Mouse (Mus musculus): ENCODE measurements at regions not wholly inside any gene's neighbourhood (a gene's known extent, or its start where the extent isn't known, plus 50 kb on each side); places are given as distances from the start of the nearest gene placed in this dataset.

DNA sequence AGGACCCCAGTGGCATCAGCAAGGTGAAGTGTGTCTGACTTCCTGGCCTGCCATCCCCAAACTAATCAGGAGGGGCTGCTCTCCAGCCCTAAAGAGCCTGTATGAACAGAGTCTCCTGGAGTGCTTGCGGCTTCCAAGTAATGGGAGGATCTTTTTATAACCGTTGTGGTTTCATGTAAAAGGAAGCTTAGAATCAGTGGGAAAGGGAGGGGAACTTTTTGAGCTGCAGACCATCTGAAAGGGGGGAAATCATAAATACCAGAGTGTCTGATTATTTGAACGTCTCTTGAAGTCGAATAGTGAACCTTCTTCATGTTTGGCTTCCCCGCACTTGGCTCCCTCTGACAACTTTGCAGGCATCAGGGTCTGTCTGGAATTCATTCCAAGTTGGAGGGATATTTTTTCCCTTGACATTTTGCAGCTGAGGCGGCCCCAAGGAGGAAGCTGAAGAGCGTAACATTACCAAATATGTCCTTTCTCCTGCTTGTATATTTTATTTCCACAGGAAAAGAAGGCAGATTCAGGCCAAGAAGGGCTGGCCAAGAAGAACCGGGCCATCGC, 147.2 kb upstream of the Ccn2 start:
- no peaks in the 10 kb centered on the region for H3K4me1 ChIP-seq (replicated peaks)
- H3K36me3 ChIP-seq, result no peaks in the 10 kb centered on the region
- no peak for DNase-seq (ENCODE audit: low spot score)
- H3K9me3 ChIP-seq, result peaks cover 7% of the 10 kb centered on the region; the same call in 1 of the 2 replicates
- H3K27me3 ChIP-seq (ENCODE audit: insufficient read depth, poor library complexity, severe bottlenecking), result no peaks in the 10 kb centered on the region
- 87% methylated on average over 9 of the region's 9 CpGs for WGBS
- no peak overlapping the region for H3K4me3 ChIP-seq
- H3K27ac ChIP-seq, result no peak overlapping the region

DNA sequence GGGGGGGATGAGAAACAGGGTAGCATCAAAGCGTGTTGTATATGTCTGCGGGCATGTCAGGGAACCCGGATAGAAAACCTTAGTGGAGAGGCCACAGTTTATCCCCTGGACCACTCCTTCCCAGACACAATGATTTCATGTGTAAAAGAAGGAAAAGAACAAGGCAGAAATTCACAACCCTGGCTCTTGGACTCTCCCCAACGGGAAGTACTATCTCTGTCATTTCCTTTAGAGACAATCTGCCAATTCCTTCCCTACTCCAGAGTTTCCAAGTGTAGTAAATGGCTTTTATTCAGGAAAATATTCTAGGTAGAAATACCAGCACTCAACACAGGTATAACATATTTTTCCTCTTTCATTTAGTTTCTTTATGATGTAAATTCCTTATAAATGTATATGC, 141.7 kb upstream of the Ccn2 start:
- no peaks in the 10 kb centered on the region for H3K36me3 ChIP-seq
- H3K9me3 ChIP-seq, result peaks cover 7% of the 10 kb centered on the region; the same call in 1 of the 2 replicates
- no peaks in the 10 kb centered on the region for H3K4me1 ChIP-seq (replicated peaks)
- 89% methylated on average over 4 of the region's 4 CpGs for WGBS
- no peak overlapping the region for H3K4me3 ChIP-seq
- no peak for DNase-seq (ENCODE audit: low spot score)
- no peak overlapping the region for H3K27ac ChIP-seq
- no peaks in the 10 kb centered on the region for H3K27me3 ChIP-seq (ENCODE audit: insufficient read depth, poor library complexity, severe bottlenecking)

DNA sequence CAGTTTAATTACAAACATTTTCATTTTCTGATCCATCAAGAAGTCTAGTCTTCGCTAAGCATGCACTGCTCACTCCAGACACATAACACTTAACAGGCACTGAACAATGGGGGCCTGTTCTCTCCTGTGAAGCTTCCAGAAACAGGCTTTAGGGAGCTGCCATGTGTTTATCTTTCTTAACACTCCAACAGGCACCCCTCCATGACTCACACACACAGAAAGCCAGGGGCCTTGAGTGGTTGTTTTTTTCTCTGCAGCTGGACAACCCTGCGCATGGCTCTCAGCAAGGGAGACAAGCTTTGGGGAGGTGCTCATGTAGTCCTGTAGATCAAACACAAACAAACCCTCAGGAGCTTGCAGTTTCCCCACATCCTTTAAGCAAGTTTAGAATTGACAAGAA, 136.6 kb upstream of the Ccn2 start:
- Histone ChIP-seq H3K36me3 (no peaks in the 10 kb centered on the region), H3K4me3 (no peak overlapping the region), H3K27ac (no peak overlapping the region), H3K27me3 (ENCODE audit: insufficient read depth, poor library complexity, severe bottlenecking) (no peaks in the 10 kb centered on the region), H3K4me1 (replicated peaks) (peaks cover 5% of the 10 kb centered on the region; the same call in 1 of the 2 replicates), H3K9me3 (no peaks in the 10 kb centered on the region)
- WGBS, result 70% methylated on average over 2 of the region's 2 CpGs
- DNase-seq (ENCODE audit: low spot score), result no peak

DNA sequence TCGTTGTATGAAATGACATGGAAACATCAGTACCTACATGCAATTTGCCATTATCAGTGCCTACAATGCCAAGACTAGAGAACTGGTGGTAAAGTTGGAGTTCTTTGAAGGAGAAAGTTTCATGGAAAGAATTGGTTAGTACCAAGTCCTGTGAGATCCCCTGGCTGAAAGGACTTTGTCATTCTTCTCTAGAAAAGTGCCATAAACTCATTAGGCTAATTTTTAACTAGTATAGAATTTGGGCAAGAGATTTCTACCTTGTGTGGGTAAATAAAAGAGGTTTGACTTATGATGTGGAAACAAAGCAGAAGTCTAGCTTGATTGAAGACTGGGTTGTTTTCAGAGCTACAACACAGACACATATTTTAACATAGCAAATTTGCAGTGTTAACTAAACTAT, 131.4 kb upstream of the Ccn2 start:
- WGBS, result 96% methylated on average over 1 of the region's 1 CpGs
- H3K9me3 ChIP-seq, result no peaks in the 10 kb centered on the region
- H3K27me3 ChIP-seq (ENCODE audit: insufficient read depth, poor library complexity, severe bottlenecking), result no peaks in the 10 kb centered on the region
- H3K36me3 ChIP-seq, result no peaks in the 10 kb centered on the region
- H3K27ac ChIP-seq, result no peak overlapping the region
- H3K4me1 ChIP-seq (replicated peaks), result peaks cover 5% of the 10 kb centered on the region; the same call in 1 of the 2 replicates
- H3K4me3 ChIP-seq, result no peak overlapping the region
- DNase-seq (ENCODE audit: low spot score), result no peak

DNA sequence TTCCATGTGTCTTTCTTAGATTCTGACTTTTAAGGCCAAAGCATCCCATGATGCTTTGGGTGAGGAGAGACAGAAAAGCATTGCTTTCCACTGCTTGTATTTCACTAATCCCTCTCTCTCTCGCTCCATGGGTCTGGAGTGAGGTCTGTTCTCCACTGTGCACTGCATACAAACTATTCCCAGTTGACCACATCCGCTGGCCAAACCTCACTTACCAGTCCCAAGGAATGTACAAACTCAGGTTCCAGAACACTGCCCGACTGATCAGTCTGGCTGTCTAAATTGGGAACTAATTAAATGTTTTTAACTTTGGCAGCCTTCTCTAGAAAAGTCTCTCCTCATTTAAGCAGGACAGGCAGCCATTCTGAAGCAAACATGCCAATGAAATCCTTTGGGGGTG, 130.9 kb upstream of the Ccn2 start:
- H3K27ac ChIP-seq, result no peak overlapping the region
- no peak overlapping the region for H3K4me3 ChIP-seq
- H3K27me3 ChIP-seq (ENCODE audit: insufficient read depth, poor library complexity, severe bottlenecking), result no peaks in the 10 kb centered on the region

DNA sequence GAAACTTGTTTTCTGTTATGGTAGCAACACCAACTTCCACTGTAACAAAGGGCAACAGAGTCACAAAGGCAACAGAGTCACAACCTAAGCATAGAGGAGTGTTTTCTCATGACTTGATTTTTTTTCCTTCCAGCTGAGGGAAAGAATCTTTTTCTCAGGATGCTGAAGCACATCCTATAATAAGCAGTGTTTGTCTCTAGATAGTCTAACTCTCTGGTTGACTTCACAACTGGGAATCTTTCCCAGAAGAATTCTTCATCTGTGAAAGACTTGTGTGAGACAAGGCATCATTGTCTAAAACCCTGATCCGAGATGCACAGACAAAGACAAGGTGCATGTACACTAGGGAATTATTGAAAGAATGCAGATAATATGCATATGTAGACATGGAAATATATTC, 125.5 kb upstream of the Ccn2 start:
- H3K9me3 ChIP-seq, result no peaks in the 10 kb centered on the region
- DNase-seq (ENCODE audit: low spot score), result no peak
- no peak overlapping the region for H3K4me3 ChIP-seq

More for the DNA sequence above, 130.9 kb upstream of the Ccn2 start:
- Histone ChIP-seq H3K36me3 (no peaks in the 10 kb centered on the region), H3K4me1 (replicated peaks) (peaks cover 5% of the 10 kb centered on the region; the same call in 1 of the 2 replicates), H3K9me3 (no peaks in the 10 kb centered on the region)
- no peak for DNase-seq (ENCODE audit: low spot score)
- WGBS, result 84% methylated on average over 3 of the region's 3 CpGs

DNA sequence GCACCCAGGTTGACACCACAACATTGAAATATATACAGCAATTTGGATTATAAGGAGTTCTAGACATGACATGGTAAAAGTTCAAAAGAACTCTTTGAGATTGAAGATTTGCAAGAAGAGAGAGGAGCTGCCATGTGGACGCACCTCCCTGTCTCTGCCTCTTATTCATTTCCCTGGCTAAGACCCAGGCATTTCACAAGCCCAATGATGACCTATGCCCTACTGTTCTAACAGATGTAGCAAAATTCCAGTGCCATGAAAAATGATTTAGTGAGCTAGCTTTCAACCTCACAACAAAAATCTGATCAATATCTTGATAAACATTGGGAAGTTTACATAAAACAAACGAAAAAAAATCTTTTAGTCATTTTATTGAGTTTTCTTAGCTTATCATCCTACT, 123.7 kb upstream of the Ccn2 start:
- H3K4me1 ChIP-seq (replicated peaks), result no peaks in the 10 kb centered on the region
- no peaks in the 10 kb centered on the region for H3K36me3 ChIP-seq
- no peaks in the 10 kb centered on the region for H3K9me3 ChIP-seq
- no peak overlapping the region for H3K4me3 ChIP-seq
- WGBS, result 81% methylated on average over 2 of the region's 2 CpGs
- H3K27ac ChIP-seq, result no peak overlapping the region
- H3K27me3 ChIP-seq (ENCODE audit: insufficient read depth, poor library complexity, severe bottlenecking), result no peaks in the 10 kb centered on the region
- DNase-seq (ENCODE audit: low spot score), result no peak

More for the DNA sequence above, 125.5 kb upstream of the Ccn2 start:
- no peaks in the 10 kb centered on the region for H3K27me3 ChIP-seq (ENCODE audit: insufficient read depth, poor library complexity, severe bottlenecking)
- no peak overlapping the region for H3K27ac ChIP-seq
- no peaks in the 10 kb centered on the region for H3K36me3 ChIP-seq
- WGBS, result 91% methylated on average over 1 of the region's 1 CpGs
- H3K4me1 ChIP-seq (replicated peaks), result no peaks in the 10 kb centered on the region

DNA sequence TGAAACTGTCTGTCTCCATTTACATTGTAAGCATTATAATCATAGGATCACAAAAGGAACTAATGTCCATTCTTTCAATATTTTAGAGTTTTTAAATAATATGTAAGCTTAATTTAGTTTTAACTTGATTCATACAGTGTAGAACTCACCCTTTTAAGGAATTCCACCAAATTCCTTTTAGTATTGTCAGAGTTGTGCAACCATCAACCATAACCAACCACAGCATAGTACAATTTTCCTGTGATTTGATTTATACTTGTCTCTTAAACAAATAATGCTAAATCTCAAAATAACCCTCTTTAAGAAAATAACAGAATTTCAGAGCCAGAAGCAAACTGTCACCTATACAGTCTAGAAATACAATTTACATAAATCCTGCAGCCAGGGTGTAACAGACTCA, 119.0 kb upstream of the Ccn2 start:
- Histone ChIP-seq H3K27ac (no peak overlapping the region), H3K36me3 (no peaks in the 10 kb centered on the region), H3K4me1 (replicated peaks) (no peaks in the 10 kb centered on the region), H3K9me3 (no peaks in the 10 kb centered on the region), H3K4me3 (no peak overlapping the region), H3K27me3 (ENCODE audit: insufficient read depth, poor library complexity, severe bottlenecking) (no peaks in the 10 kb centered on the region)
- no peak for DNase-seq (ENCODE audit: low spot score)

DNA sequence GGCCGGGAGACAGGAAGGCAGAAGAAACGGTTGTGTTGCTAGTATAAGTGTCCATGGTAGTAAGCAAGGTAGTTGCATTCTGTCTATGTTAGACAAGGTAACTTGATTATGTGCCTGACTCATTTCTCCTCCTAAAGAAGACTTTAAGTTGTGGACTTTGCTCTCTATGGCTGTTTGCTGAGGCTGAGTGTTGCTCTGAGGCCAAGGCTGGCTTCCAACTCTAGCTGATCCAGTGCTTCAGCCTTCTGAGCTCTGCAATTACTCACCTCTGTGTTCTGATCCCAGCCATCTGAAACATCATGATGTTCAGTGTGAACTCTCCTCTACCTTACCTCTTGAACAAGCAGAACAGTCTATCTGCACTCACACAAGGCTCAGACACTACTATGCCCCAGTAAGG, 116.7 kb upstream of the Ccn2 start:
- no peak for DNase-seq (ENCODE audit: low spot score)
- H3K4me1 ChIP-seq (replicated peaks), result no peaks in the 10 kb centered on the region; the same call in 1 of the 2 replicates
- H3K9me3 ChIP-seq, result no peaks in the 10 kb centered on the region
- no peak overlapping the region for H3K27ac ChIP-seq
- no peaks in the 10 kb centered on the region for H3K27me3 ChIP-seq (ENCODE audit: insufficient read depth, poor library complexity, severe bottlenecking)
- no peaks in the 10 kb centered on the region for H3K36me3 ChIP-seq
- WGBS, result 93% methylated on average over 2 of the region's 2 CpGs
- no peak overlapping the region for H3K4me3 ChIP-seq

DNA sequence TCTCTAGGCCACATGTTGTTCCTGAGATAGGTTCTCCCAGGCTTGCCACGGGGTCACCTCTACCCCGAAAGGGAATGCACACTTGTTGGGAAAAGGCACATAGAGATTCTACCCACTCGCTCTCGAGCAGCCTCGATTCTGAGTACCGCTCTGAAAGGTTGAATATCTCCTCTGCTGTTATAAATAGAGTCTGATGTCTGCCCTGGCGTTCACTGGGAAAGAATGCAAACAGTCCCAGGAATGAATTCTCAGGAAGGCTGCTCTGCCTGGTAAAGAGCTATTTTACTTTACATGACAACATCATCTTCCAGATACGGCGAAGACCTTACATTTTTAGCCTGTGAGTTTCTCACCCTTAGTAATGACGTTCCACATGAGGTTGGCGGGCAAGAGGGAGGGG, 116.1 kb upstream of the Ccn2 start:
- no peak for DNase-seq (ENCODE audit: low spot score)
- Histone ChIP-seq H3K4me3 (no peak overlapping the region), H3K4me1 (replicated peaks) (peaks cover 2% of the 10 kb centered on the region), H3K36me3 (no peaks in the 10 kb centered on the region), H3K27me3 (ENCODE audit: insufficient read depth, poor library complexity, severe bottlenecking) (no peaks in the 10 kb centered on the region), H3K9me3 (no peaks in the 10 kb centered on the region), H3K27ac (no peak overlapping the region)
- WGBS, result 88% methylated on average over 11 of the region's 11 CpGs

DNA sequence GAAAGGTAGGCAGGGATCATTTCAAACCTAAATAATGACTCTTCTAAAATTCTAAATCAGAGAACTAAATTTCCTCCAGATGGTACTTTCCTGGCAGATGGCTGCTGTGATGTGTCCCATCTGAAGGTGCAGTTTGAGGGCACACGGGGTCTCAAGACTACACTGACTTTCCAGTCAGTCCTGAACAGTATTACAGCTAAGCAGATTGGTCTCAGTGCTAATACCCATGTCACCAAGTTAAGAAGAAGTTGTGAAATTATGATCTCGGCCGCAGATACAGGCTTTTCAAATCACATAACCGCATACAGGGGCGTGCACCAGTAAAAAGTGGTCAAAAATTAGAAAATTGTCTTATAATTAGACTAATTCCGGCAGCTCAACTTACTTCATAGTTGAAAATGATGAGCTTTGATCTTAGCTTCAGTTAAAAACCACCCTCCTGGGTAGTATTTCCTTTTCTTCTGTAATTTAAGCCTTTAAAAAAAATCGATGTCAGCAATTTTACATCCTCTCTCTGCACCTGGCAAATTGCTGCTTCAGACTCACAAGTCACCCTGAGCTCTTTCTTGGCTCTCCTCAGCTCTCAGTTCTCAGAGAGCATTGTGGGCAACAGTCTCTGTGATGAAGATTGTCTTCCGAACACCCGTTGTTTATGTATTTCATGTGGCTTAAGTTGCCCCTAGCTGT, 113.2 kb upstream of the Ccn2 start:
- H3K27ac ChIP-seq, result no peak overlapping the region
- H3K4me1 ChIP-seq (replicated peaks), result peaks cover 14% of the 10 kb centered on the region
- no peak for DNase-seq (ENCODE audit: low spot score)
- no peaks in the 10 kb centered on the region for H3K9me3 ChIP-seq
- no peaks in the 10 kb centered on the region for H3K27me3 ChIP-seq (ENCODE audit: insufficient read depth, poor library complexity, severe bottlenecking)
- 76% methylated on average over 9 of the region's 9 CpGs for WGBS
- H3K4me3 ChIP-seq, result no peak overlapping the region
- no peaks in the 10 kb centered on the region for H3K36me3 ChIP-seq

DNA sequence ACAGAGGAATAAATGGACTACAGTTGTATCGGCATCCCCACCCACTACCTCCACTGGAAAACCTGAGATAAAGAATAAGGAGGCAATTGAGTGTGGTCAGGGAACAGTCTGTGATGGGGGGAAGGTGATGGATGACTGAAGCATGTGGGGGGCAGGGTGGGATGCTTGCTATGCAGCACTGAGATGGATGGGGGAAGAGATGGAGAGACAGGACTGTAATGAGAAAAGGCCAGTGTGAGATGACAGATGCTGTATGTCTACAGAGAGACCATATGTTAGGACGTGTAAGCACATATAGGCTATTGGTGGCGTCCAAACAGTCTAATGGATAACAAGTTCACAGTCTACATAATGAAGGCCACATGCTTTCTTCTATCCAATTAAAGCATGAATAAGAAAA, 112.2 kb upstream of the Ccn2 start:
- no peak for DNase-seq (ENCODE audit: low spot score)
- Histone ChIP-seq H3K4me1 (replicated peaks) (peaks cover 14% of the 10 kb centered on the region), H3K36me3 (no peaks in the 10 kb centered on the region), H3K27ac (no peak overlapping the region), H3K4me3 (no peak overlapping the region), H3K9me3 (no peaks in the 10 kb centered on the region), H3K27me3 (ENCODE audit: insufficient read depth, poor library complexity, severe bottlenecking) (no peaks in the 10 kb centered on the region)
- WGBS, result 75% methylated on average over 3 of the region's 3 CpGs

DNA sequence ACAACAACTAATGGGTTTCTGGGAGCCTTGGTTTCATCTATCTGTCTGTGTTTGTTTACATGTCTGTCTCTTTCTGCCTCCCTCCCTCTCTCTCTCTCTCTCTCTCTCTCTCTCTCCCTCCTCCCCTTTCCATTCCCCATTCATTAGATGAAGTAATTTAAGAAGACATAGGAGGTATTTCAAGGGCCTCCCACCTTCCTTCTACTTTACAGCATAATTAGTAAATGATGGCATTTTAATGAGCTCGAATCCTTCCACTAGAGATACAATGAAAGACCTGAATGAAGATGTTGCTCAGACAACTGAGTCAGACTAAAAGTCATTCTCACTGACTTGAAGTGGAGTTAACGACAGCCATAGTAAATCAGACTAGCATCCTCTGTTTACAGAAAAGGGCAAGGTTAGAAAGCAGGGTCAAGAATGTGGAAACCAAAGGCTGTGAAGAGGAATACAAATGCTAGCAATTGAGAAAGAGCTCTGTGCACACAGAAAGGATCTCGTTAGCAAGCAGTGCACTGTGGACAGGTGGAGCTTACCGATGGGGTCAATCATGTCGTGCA, 111.1 kb upstream of the Ccn2 start:
- Histone ChIP-seq H3K9me3 (no peaks in the 10 kb centered on the region), H3K36me3 (no peaks in the 10 kb centered on the region), H3K4me3 (no peak overlapping the region), H3K27me3 (ENCODE audit: insufficient read depth, poor library complexity, severe bottlenecking) (no peaks in the 10 kb centered on the region), H3K27ac (no peak overlapping the region), H3K4me1 (replicated peaks) (peaks cover 14% of the 10 kb centered on the region)
- 43% methylated on average over 5 of the region's 5 CpGs for WGBS
- no peak for DNase-seq (ENCODE audit: low spot score)

Measured in hindbrain, embryonic 10.5 days (tissue).